Mouse (Mus musculus) kidney, postnatal 0 days (tissue): ENCODE measurements around the gene Pomgnt1. TPM values are rescaled to one million over a fixed set of nuclear protein-coding genes. Genes with fewer than 3 reads are reported as not detected.

Experiments used
- ATAC-seq: fragments of 200-750 bp; cut with Nextera tagmentation; replicated peaks from 2 replicates; pipeline ENCODE4 v1.8.0; 2017; ENCODE audit warnings: low read depth, moderate number of reproducible peaks, moderate TSS enrichment, moderate library complexity; ENCODE audit not compliant: low FRiP score
- DNase-seq: peaks from one replicate; pipeline ENCODE4 v3.0.0-alpha.2; 2016; ENCODE audit warnings: low spot score
- H3K27ac ChIP-seq: fragments of 300-500 bp; sonication (generic); 2 replicates; pipeline ENCODE4 v1.5.1; 2014; ENCODE audit warnings: mild to moderate bottlenecking
- H3K27me3 ChIP-seq: fragments of 300-500 bp; sonication (generic); 2 replicates; pipeline ENCODE4 v1.6.1; 2014; ENCODE audit warnings: low read length, mixed read lengths; ENCODE audit not compliant: insufficient read depth
- H3K36me3 ChIP-seq: fragments of 300-500 bp; sonication (generic); 2 replicates; pipeline ENCODE4 v1.6.1; 2014; ENCODE audit warnings: low read length, mixed read lengths; ENCODE audit not compliant: insufficient read depth
- H3K4me1 ChIP-seq: fragments of 300-500 bp; sonication (generic); replicated peaks from 2 replicates; pipeline ENCODE4 v1.6.1; 2014; ENCODE audit warnings: antibody characterized with exemption, low read length, mixed read lengths; ENCODE audit not compliant: insufficient read depth
- H3K4me2 ChIP-seq: fragments of 300-500 bp; sonication (generic); 2 replicates; pipeline ENCODE4 v1.6.1; 2014; ENCODE audit warnings: mild to moderate bottlenecking, low read length, moderate library complexity, mixed read lengths
- H3K4me3 ChIP-seq: fragments of 300-500 bp; sonication (generic); replicated peaks from 2 replicates; pipeline ENCODE4 v1.5.1; 2014; ENCODE audit warnings: low read depth, low read length
- H3K9ac ChIP-seq: fragments of 300-500 bp; sonication (generic); 2 replicates; pipeline ENCODE4 v1.6.1; 2014; ENCODE audit warnings: low read depth, low read length
- H3K9me3 ChIP-seq: fragments of 300-500 bp; sonication (generic); replicated peaks from 2 replicates; pipeline ENCODE4 v1.6.1; 2016; ENCODE audit warnings: low read length, inconsistent platforms, mixed read lengths
- CTCF ChIP-seq: IDR thresholded peaks from 2 replicates; pipeline ENCODE4 v1.5.1; 2016; ENCODE audit warnings: antibody characterized with exemption, low read depth, mild to moderate bottlenecking, moderate library complexity
- WGBS: fragments of 180-500 bp; shearing (Covaris S2); extraction: QIAGEN DNeasy Blood & Tissue Kit; methylation state at CpG from one replicate; pipeline ENCODE4 v1.1.7; 2014; 5-methylcytosine and 5-hydroxymethylcytosine counted together
- polyA plus RNA-seq: library from polyadenylated mRNA; unstranded; fragments of >200 nt; fragmentation: Nextera tagmentation; extraction: Ambion mirVana; gene quantifications from 2 replicates; pipeline ENCODE4 v1.2.1, GENCODE M21; 2015

Pomgnt1 gene
- polyA plus RNA-seq, 1 experiment from 2014 or later: 52.2 TPM

DNA sequence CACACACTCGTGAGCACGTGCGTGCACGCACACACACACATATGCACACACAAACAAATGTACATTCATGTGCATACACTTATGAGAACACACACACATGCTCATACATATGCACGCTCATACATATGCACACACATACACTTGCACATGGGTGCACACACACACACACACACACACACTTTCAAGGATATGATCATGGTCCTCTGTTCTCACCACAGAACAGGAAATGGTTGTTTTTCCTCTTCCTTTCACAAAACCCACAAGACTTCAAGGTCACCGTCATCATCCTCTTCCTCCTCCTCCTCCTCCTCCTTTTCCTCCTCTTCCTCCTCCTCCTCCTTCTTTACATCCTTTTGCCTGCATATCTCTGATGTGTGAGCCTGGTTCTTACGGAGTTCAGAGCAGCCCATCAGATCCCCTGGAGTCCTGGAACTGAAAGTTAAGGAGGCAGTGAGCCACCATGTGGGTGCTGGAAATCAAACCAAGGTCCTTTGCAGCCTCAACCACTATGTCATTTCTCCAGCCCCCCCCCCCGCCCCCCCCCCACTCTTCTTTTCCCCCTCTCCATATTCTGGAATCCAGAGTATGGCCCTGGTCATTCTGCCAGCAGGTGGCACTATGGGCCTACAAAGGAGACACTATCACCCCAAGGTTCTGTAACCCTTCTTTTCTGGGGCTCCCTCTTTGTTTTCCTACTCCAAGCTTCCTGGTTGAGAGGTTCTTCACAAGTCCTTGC lies 45.1 kb downstream of the Pomgnt1 start:
- 81% methylated on average over 7 of the region's 8 CpGs for WGBS
- ATAC-seq: peak; percentile 22

DNA sequence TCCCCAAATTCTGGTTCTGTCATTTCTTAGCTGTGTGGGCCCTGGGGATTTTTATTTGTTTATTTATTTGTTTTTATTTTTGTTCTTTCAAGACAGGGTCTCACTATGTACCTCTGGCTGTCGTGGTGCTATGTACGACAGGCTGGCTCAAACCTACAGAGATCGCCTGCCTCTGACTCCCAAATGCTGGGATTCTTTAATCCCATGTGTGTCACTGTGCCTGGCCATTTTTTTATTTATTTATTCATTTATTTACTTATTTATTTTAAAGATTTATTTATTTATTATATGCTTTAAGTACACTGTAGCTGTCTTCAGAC lies 45.7 kb downstream of the Pomgnt1 start:
- no peak for DNase-seq
- 60% methylated on average over 3 of the region's 3 CpGs for WGBS
- no peak overlapping the region for H3K4me2 ChIP-seq
- no peak overlapping the region for H3K27ac ChIP-seq
- TF ChIP-seq CTCF: no peak
- peak; percentile 25; the same call in 1 of the 2 replicates for ATAC-seq
- no peaks in the 10 kb centered on the region for H3K36me3 ChIP-seq
- no peak overlapping the region for H3K4me3 ChIP-seq
- H3K4me1 ChIP-seq: peaks cover 14% of the 10 kb centered on the region; the same call in 1 of the 2 replicates
- H3K9ac ChIP-seq: no peak overlapping the region
- H3K9me3 ChIP-seq: no peaks in the 10 kb centered on the region
- no peaks in the 10 kb centered on the region for H3K27me3 ChIP-seq

More for the DNA sequence above, 45.1 kb downstream of the Pomgnt1 start:
- peak; percentile 74 for DNase-seq
- H3K27ac ChIP-seq: no peak overlapping the region
- no peaks in the 10 kb centered on the region for H3K36me3 ChIP-seq
- H3K27me3 ChIP-seq: no peaks in the 10 kb centered on the region
- H3K9me3 ChIP-seq: no peaks in the 10 kb centered on the region
- H3K9ac ChIP-seq: no peak overlapping the region
- H3K4me1 ChIP-seq: peaks cover 10% of the 10 kb centered on the region; the same call in 1 of the 2 replicates
- TF ChIP-seq CTCF: peak; percentile 77
- no peak overlapping the region for H3K4me3 ChIP-seq
- H3K4me2 ChIP-seq: no peak overlapping the region

DNA sequence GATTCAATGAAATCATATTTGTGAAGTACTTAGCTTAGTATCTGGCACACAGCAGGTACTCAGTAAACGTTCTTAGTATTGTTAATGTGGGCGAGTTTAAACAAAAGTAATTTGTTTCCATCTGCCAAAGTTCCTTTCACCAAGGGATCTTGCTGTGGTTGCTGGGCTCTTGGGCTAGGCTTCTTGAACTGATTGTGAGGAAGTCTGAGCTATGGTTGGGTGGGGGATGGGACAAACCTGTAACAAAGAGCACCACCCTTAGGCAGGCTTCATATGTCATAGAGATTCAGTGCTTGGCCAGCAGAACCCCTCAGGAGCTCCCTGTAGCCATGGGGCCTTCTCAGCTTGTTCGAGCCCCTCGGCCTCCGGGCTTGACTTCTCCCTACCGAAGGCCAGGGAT lies 49.4 kb downstream of the Pomgnt1 start, which contains the start of the genes 1700042G07Rik and Gm49337:
Gene 1700042G07Rik, plus strand, starts transcription at position 301 of the 400 bp plus-strand sequence.
Gene Gm49337, plus strand, starts transcription at position 313 of the 400 bp plus-strand sequence.
- no peak within 1 kb of the TSS for H3K4me2 ChIP-seq
- ATAC-seq: no peak
- no peak for DNase-seq

GRCm38 (mm10) chr4:116173752-116174151 lies 50.1 kb downstream of the Pomgnt1 start:
- Histone ChIP-seq H3K36me3 (no peaks in the 10 kb centered on the region), H3K27me3 (no peaks in the 10 kb centered on the region), H3K27ac (0 out of 2 replicates have a peak overlapping the region, but pooled peaks have one; percentile 62), H3K4me1 (peaks cover 35% of the 10 kb centered on the region), H3K9ac (no peak overlapping the region), H3K4me3 (no peak overlapping the region), H3K4me2 (no peak overlapping the region), H3K9me3 (no peaks in the 10 kb centered on the region)
- TF ChIP-seq CTCF: no peak
- DNase-seq: no peak
- ATAC-seq: no peak
- 87% methylated on average over 4 of the region's 4 CpGs for WGBS

More for the DNA sequence above, 49.4 kb downstream of the Pomgnt1 start, which contains the start of the genes 1700042G07Rik and Gm49337:
- no peak within 1 kb of the TSS for H3K9ac ChIP-seq
- no peak within 1 kb of the TSS for H3K4me3 ChIP-seq
- TF ChIP-seq CTCF: no peak
- no peaks in the 10 kb centered on the region for H3K36me3 ChIP-seq
- peak within 1 kb of the TSS; percentile 62; the same call in 1 of the 2 replicates for H3K27ac ChIP-seq
- H3K27me3 ChIP-seq: no peaks in the 10 kb centered on the region
- peaks cover 35% of the 10 kb centered on the region for H3K4me1 ChIP-seq
- H3K9me3 ChIP-seq: no peaks in the 10 kb centered on the region
- 92% methylated on average over 6 of the region's 6 CpGs for WGBS

DNA sequence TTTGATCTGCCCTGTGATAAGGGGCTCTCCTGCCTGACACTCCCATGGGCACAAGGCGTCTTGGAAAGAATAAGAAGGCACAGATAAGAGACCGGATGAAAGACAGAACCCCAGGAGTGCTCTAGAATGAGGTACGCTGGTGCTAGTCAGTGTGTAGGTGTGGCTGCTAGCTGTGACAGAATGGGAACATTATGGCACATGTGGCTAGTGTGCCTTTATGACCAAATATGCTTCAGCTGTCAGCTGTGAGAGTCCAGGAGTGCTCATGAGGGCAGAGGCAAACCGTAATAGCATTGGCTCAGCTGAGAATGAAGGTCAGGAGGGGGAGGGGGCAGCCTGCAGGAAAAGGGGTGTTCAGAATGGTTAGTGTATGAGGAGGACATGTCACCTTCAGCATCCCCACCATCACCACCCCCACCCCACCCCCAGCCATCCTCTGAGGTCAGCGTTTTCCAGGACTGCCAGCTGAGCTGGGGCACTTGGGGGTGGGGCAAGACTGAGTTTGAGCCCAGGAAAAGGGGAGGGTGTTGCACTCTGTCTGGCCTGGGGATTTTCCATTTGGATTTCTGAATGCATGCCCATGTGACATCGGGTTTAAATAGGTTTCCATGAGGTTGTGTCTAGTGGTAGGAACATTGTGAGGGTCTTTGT lies 51.0 kb downstream of the Pomgnt1 start:
- WGBS: 43% methylated on average over 6 of the region's 6 CpGs
- no peaks in the 10 kb centered on the region for H3K36me3 ChIP-seq
- DNase-seq (peak; percentile 50), ATAC-seq (peak; percentile 17; the same call in 1 of the 2 replicates)
- H3K27me3 ChIP-seq: no peaks in the 10 kb centered on the region
- H3K9me3 ChIP-seq: no peaks in the 10 kb centered on the region
- H3K4me1 ChIP-seq: peaks cover 35% of the 10 kb centered on the region
- H3K27ac ChIP-seq: peak overlapping the region; percentile 90
- H3K4me3 ChIP-seq: no peak overlapping the region
- H3K4me2 ChIP-seq: no peak overlapping the region
- no peak overlapping the region for H3K9ac ChIP-seq
- TF ChIP-seq CTCF: no peak

- ATAC-seq: no peak
- H3K4me1 ChIP-seq: peaks cover 35% of the 10 kb centered on the region
- H3K27me3 ChIP-seq: no peaks in the 10 kb centered on the region
- H3K9me3 ChIP-seq: no peaks in the 10 kb centered on the region
- no peak overlapping the region for H3K4me2 ChIP-seq
- no peaks in the 10 kb centered on the region for H3K36me3 ChIP-seq
- H3K9ac ChIP-seq: no peak overlapping the region
- TF ChIP-seq CTCF: no peak
- no peak overlapping the region for H3K4me3 ChIP-seq
- peak overlapping the region; percentile 90 for H3K27ac ChIP-seq
- DNase-seq: no peak
These were observed 51.5 kb downstream of the Pomgnt1 start for GRCm38 (mm10) chr4:116175136-116175535.
